Mouse (Mus musculus): Measurements from ENCODE around the gene Dennd1c. TPM values are rescaled to one million over a fixed set of nuclear protein-coding genes. Genes with fewer than 3 reads are reported as not detected.
"Not testable (repeated sequence)": the region's sequence is repeated elsewhere in the genome, so short reads cannot be mapped to it uniquely, and the experiment has no call there.

Gene Dennd1c
- polyA plus RNA-seq, 1 experiment from 2014 or later: 4.0 TPM

DNA sequence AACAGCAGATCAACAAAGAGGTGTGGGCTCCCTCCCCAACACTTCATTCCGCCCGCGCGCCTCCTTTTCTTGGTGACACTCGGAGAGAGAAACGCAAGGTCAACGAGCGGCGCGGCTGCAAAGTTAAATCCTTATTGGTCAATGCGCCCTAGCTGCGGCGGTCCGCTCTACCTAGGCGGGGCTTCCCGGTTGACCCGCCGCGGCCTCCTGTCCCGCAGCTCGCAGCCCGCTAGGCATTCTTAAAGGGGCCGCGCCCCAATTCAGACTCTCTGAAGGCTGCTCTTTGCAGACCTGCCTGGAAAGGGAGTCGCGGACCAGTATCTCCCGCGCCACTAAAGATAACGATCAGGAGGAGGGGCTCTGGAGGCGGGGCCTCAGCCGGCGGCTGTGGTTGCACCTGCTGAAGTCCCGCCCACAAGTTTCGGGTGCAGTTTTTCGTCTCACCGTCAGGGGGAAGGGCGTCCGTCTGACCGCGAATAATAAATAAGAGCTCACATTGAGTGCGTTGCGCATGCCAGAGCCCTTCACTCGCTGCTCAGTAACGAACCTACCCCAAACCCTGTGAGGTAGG lies 18.0 kb downstream of the Dennd1c start:
- Histone ChIP-seq H3K4me2 (peak overlapping the region; percentile 66), H3K4me1 (replicated peaks) (peaks cover 25% of the 10 kb centered on the region), H3K9me3 (no peaks in the 10 kb centered on the region), H3K27ac (peak overlapping the region; percentile 85), H3K36me3 (peaks cover 17% of the 10 kb centered on the region), H3K9ac (peak overlapping the region; percentile 85), H3K27me3 (peaks cover 43% of the 10 kb centered on the region), H3K4me3 (peak overlapping the region; percentile 84)
- peak; percentile 92 for ATAC-seq (ENCODE audit: low FRiP score)
- under 1% methylated on average over 44 of the region's 44 CpGs for WGBS

DNA sequence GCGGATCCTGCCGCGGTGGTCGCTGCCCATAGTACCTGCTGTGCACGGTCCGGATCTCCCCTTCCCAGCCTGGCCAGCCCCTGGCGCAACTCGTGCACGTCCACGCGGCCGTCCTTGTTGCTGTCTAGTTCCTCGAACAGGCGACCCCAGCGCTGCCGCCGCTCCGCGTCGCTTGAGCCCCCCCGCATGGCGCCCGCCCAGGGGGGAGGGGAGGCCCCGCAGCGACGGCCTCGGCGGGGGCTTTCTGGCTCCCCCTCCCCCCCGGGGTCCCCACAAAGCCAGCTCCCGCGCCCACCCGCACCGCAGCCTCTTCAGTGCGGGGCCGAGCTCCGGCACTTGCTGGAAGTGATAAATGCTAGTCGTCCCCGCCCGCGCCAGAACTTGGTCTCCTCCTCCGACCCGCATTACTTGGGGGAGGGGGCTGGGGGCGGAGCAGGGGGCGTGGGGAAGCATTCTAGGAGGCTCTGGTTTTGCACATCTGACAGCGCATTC lies 18.8 kb downstream of the Dennd1c start, which contains the start of gene Slc25a23:
TSS of gene Slc25a23 (minus strand) at position 378 of the 492 bp plus-strand sequence.
- Histone ChIP-seq H3K4me2 (peak within 1 kb of the TSS; percentile 66), H3K36me3 (peaks cover 25% of the 10 kb centered on the region), H3K9ac (peak within 1 kb of the TSS; percentile 85), H3K27me3 (peaks cover 35% of the 10 kb centered on the region), H3K4me1 (replicated peaks) (peaks cover 25% of the 10 kb centered on the region), H3K27ac (peak within 1 kb of the TSS; percentile 85), H3K4me3 (peak within 1 kb of the TSS; percentile 84), H3K9me3 (no peaks in the 10 kb centered on the region)
- ATAC-seq (ENCODE audit: low FRiP score): peak; percentile 80
- WGBS: under 1% methylated on average over 44 of the region's 45 CpGs

DNA sequence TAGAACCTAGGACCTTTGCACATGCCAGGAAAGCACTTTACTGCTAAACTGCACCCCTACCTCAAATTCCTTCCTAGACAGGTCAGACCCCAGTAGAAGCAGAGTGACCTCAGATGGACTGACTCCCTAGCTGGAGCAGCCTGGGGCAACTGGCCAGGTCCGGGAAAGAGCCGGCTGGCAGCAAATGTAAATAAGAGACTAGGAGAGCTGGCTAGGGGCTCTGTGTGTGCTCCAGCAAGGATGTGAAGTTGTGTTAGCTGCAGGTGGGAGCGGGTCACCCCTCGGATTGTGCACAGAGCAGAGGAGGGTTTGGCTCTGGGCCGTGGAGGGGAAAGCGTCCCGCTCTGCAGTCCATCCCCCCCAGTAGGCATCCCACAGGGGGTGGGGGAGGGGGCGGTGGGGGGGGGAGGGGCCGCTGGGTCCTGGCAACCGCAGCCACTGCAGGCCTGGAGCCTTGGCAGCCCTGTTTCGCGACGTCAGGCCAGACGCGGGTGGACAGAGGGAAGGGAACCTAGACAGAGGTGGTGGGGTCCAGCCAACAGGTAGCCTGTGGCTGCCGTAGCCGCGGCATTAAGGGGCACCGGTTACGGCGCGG lies 19.3 kb downstream of the Dennd1c start, which contains the start of gene Crb3:
TSS of gene Crb3 (plus strand) at position 215 of the 595 bp plus-strand sequence.
- WGBS: 1% methylated on average over 15 of the region's 22 CpGs
- H3K4me2 ChIP-seq: peak within 1 kb of the TSS; percentile 66
- peaks cover 30% of the 10 kb centered on the region for H3K27me3 ChIP-seq
- ATAC-seq (ENCODE audit: low FRiP score): peak; percentile 8
- H3K4me3 ChIP-seq: peak within 1 kb of the TSS; percentile 84
- peak within 1 kb of the TSS; percentile 85 for H3K9ac ChIP-seq
- H3K9me3 ChIP-seq: no peaks in the 10 kb centered on the region
- peak within 1 kb of the TSS; percentile 85 for H3K27ac ChIP-seq
- H3K4me1 ChIP-seq (replicated peaks): peaks cover 25% of the 10 kb centered on the region
- peaks cover 30% of the 10 kb centered on the region for H3K36me3 ChIP-seq

DNA sequence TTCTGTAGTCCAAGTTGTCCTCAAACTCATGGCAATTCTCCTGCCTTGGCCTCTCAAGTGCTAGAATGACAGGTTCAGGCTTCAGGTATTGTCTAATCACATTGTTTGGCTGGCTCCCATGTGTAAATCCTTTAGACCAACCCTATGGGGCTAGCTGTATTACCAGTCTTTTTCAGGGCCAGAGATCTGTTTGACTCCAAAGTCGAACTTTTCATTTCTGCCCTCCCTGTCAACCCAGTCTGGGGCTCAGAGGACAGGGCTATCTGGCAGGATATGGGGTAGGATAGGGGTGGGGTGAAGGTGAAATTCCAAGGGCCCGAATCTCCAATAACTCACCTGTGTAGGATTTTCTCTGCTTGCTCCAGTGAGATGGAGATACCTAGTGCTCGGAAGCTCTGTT lies 22.1 kb downstream of the Dennd1c start:
- Histone ChIP-seq H3K9ac (no peak overlapping the region), H3K4me2 (no peak overlapping the region), H3K4me1 (replicated peaks) (peaks cover 14% of the 10 kb centered on the region), H3K4me3 (no peak overlapping the region), H3K27ac (no peak overlapping the region), H3K27me3 (peaks cover 4% of the 10 kb centered on the region), H3K36me3 (peaks cover 57% of the 10 kb centered on the region), H3K9me3 (no peaks in the 10 kb centered on the region)
- ATAC-seq (ENCODE audit: low FRiP score): no peak
- WGBS: 87% methylated on average over 3 of the region's 3 CpGs

DNA sequence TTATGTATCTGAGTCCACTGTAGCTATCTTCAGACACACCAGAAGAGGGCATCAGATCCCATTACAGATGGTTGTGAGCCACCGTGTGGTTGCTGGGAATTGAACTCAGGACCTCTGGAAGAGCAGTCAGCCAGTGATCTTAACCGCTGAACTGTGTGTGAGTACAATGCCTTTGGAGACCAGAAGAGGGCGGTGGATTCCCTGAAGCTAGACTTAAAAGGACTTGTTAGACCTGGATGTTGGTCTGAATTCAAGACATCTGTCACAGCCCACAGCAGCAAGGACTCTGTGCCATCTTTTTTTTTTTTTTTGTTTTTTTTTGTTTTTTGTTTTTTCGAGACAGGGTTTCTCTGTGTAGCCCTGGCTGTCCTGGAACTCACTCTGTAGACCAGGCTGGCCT lies 26.6 kb downstream of the Dennd1c start:
- H3K27me3 ChIP-seq; H3K4me1 ChIP-seq (replicated peaks); H3K27ac ChIP-seq; H3K9me3 ChIP-seq; H3K9ac ChIP-seq; ATAC-seq (ENCODE audit: low FRiP score); H3K4me3 ChIP-seq; H3K4me2 ChIP-seq: not testable (repeated sequence)
- peaks cover 89% of the 10 kb centered on the region for H3K36me3 ChIP-seq
- WGBS: 88% methylated on average over 4 of the region's 4 CpGs

DNA sequence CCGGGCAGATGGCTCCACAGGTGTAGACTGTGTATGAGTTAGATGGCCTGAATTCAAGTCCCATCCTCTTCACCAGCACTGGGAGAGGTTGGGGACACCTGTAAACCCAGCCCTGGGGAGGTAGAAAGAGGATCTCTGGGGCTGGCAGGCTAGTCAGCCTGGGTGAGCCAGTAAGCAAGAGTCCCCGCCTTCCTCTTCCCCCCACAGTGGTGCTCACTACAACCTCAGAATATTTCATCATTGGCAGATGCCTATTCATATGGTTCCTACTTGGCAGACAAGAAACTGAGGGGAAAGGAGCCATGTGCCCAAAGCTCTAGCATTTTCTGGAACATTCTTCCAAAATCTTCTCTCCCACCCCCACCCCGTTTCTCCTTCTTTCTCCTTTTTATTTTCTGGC lies 29.5 kb downstream of the Dennd1c start:
- Histone ChIP-seq H3K4me3 (no peak overlapping the region), H3K9me3 (no peaks in the 10 kb centered on the region), H3K9ac (no peak overlapping the region), H3K4me2 (no peak overlapping the region), H3K4me1 (replicated peaks) (no peaks in the 10 kb centered on the region), H3K27me3 (no peaks in the 10 kb centered on the region), H3K36me3 (peaks cover 82% of the 10 kb centered on the region), H3K27ac (no peak overlapping the region)
- WGBS: 93% methylated on average over 3 of the region's 3 CpGs
- no peak for ATAC-seq (ENCODE audit: low FRiP score)

DNA sequence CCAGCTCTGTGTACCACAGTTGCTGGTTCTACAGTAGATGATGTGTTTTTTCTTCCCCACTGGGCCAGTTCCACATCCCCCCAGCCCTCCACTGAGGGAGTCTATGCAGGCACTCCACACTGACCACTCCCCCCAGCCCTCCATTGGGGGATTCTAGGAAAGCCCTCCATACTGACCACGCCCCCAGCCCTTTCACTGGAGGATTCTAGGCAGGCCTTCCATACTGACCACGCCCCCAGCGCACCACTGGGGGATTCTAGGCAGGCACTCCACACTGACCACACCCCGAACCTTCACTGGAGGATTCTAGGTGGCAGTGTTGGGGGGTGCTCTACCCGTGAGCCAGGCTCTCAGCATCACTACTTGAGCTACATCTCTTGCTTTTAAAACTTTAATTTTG lies 30.9 kb downstream of the Dennd1c start:
- Histone ChIP-seq H3K36me3 (peaks cover 68% of the 10 kb centered on the region), H3K4me2 (no peak overlapping the region), H3K9me3 (no peaks in the 10 kb centered on the region), H3K9ac (no peak overlapping the region), H3K27me3 (no peaks in the 10 kb centered on the region), H3K4me1 (replicated peaks) (no peaks in the 10 kb centered on the region), H3K4me3 (no peak overlapping the region), H3K27ac (no peak overlapping the region)
- 44% methylated on average over 5 of the region's 5 CpGs for WGBS
- no peak for ATAC-seq (ENCODE audit: low FRiP score)

DNA sequence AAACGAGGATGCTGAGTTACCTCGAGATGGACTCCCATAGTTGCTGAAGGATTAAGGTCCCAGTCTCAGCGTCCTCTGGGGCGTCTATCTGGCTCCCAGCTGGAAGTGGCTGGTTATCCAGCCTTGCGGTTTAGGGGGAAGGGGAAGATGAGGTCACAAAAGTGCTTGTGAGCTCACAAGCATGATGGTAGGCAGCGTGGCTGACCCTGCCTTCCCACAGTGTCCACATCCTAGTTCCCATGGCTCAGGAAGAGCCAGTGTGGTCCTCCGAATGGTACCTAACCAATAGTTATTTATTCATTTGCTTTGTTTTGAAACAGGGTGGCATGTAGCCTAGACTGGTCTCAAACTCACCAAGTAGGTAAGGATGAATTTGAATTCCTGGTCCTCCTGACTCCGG lies 36.8 kb downstream of the Dennd1c start, which contains the start of gene Slc25a41:
TSS of gene Slc25a41 (minus strand) at position 101 of the 400 bp plus-strand sequence.
- Histone ChIP-seq H3K27ac (no peak within 1 kb of the TSS), H3K9ac (0 out of 2 replicates have a peak within 1 kb of the TSS, but pooled peaks have one; percentile 29), H3K4me1 (replicated peaks) (no peaks in the 10 kb centered on the region), H3K9me3 (no peaks in the 10 kb centered on the region), H3K27me3 (peaks cover 22% of the 10 kb centered on the region), H3K4me3 (no peak within 1 kb of the TSS), H3K36me3 (peaks cover 20% of the 10 kb centered on the region), H3K4me2 (no peak within 1 kb of the TSS)
- WGBS: 75% methylated on average over 8 of the region's 8 CpGs
- no peak for ATAC-seq (ENCODE audit: low FRiP score)

DNA sequence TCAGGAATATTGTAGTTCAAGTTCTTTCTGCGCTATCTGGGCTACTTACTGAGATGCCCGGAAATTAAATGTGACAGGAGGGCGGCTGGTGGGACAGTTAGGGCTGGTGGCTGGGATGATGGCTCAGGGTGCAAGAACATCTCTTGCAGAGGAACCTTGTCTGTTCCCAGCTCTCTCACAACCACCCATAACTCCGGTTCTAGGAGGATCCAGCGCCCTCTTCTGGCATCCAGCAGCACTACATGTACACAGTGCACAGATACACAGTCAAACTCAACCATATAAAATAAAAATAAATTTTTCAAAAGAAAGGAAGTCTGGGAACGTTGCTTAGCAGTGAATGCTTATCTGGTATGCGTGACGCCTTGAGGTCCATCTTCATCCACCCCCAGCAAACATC lies 39.3 kb downstream of the Dennd1c start:
- Histone ChIP-seq H3K4me1 (replicated peaks) (no peaks in the 10 kb centered on the region), H3K4me2 (no peak overlapping the region), H3K9ac (no peak overlapping the region), H3K36me3 (no peaks in the 10 kb centered on the region), H3K4me3 (no peak overlapping the region), H3K9me3 (no peaks in the 10 kb centered on the region), H3K27ac (no peak overlapping the region), H3K27me3 (peaks cover 27% of the 10 kb centered on the region)
- no peak for ATAC-seq (ENCODE audit: low FRiP score)
- 45% methylated on average over 8 of the region's 8 CpGs for WGBS

DNA sequence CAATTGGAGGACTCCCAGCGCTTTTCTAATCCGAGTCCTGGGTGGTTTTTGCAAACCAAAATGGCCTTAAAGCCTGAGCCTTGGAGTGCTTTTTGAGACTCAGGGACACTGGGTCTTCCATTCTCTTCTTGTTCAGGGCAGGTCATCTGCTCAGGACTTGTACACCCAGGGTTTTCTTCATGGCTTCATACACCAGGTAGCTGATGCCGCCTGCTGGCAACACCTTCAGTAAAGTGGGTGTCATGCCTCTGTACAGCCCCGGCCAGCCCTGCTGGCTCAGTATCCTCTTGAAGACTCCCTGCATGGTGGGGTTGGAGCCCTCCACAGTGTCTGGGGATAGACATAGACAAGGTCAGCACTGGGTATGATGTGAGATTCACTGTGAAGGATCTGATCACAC lies 45.5 kb downstream of the Dennd1c start:
- Histone ChIP-seq H3K36me3 (peaks cover 11% of the 10 kb centered on the region), H3K4me2 (peak overlapping the region; percentile 61), H3K27ac (peak overlapping the region; percentile 93; the same call in 1 of the 2 replicates), H3K9ac (0 out of 2 replicates have a peak overlapping the region, but pooled peaks have one; percentile 70), H3K4me3 (no peak overlapping the region), H3K9me3 (no peaks in the 10 kb centered on the region), H3K4me1 (replicated peaks) (peaks cover 32% of the 10 kb centered on the region), H3K27me3 (peaks cover 12% of the 10 kb centered on the region)
- ATAC-seq (ENCODE audit: low FRiP score): no peak
- WGBS: 88% methylated on average over 4 of the region's 4 CpGs

DNA sequence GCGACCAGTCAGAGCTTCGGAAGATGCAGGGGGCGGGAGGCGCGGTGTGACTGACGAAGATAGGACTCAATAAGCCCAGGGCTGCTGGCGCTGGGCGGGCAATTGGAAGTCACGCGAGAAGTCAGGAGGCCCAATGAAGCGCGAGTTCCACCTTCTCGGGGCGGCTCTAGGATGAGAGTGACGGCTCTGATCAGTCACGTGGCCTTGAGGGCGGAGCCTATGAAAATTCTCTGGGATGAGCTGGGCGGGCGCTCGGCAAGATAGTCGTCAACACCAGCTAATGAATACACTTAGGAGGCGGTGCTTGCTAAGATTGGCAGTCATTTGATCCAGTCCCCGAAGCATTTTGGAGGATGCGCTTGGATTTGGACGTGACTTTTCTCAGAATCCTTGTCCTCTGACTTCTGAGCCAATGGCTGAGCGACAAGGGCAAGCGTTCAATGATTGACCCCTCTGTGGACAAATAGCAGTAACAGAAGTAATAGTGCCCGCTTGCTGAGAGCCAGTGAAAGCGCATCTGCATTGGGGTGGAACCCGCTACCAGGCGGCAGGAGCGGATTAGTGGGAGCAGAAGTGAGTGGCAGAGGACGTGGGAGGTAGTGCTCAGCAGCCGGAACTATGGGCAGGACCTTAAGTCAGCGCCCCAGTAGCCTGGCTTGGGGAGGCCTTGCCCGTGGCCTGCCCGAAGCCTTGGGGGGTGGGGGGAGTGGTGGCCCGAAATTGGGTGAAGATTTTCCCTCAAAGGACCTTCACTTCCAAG lies 46.5 kb downstream of the Dennd1c start:
- H3K4me3 ChIP-seq: peak overlapping the region; percentile 95
- H3K27ac ChIP-seq: peak overlapping the region; percentile 93
- H3K9ac ChIP-seq: peak overlapping the region; percentile 70
- ATAC-seq (ENCODE audit: low FRiP score): peak; percentile 99
- H3K4me2 ChIP-seq: peak overlapping the region; percentile 61
- peaks cover 32% of the 10 kb centered on the region for H3K4me1 ChIP-seq (replicated peaks)
- H3K9me3 ChIP-seq: no peaks in the 10 kb centered on the region
- peaks cover 21% of the 10 kb centered on the region for H3K36me3 ChIP-seq
- 0 out of 2 replicates have a peak, but pooled peaks cover 5% of the 10 kb centered on the region for H3K27me3 ChIP-seq
- WGBS: under 1% methylated on average over 35 of the region's 38 CpGs
